Mouse (Mus musculus) olfactory bulb, adult 2 months (tissue): ENCODE data around the gene Nr3c2.

ENCODE experiments used
- CTCF ChIP-seq: fragments of 200-500 bp; IDR thresholded peaks from 2 replicates; pipeline ENCODE4 v1.5.1; 2012; ENCODE audit warnings: low read depth, mild to moderate bottlenecking, low read length, moderate library complexity; ENCODE audit not compliant: insufficient read depth
- POLR2A ChIP-seq: fragments of 200-500 bp; IDR thresholded peaks from 2 replicates; pipeline ENCODE4 v1.6.1; 2012; ENCODE audit warnings: mild to moderate bottlenecking, low read depth, low read length, moderate library complexity; ENCODE audit not compliant: insufficient read depth

DNA sequence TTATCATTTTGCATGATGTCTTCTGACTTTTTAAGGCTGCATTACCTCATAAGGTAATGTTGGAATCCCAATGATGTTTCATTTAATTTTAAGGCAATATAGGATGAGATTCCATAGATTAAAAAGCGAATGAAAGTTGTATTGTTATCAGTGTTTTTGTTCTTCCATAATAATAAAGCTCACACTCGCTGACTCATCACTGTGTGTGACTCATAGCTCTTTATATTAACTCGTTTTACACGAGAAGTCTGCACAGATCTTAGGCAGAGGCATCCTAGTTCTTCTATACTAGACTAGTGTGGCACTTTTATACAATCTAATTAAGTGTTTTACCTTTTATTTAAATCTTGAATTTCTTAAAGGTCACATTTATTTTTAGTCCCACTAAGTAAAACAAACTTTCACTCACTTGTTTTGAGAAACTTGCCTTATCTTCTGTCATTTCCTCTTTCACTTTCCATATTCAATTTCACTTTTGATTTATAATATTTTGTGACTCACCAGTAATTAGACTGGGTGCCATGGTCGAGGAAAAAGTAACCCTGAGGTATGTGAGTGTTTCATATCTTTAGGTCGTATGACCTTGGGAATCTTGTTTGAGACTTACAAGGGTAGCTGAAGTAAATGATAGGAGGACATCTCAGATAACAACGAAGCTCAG is 217.3 kb downstream of the Nr3c2 start:
- TF ChIP-seq CTCF: no peak
- no peak for TF ChIP-seq POLR2A
